Mouse (Mus musculus): ENCODE results near the gene Ociad1.

GRCm38 (mm10) chr5:73342701-73343355 lies 50.2 kb downstream of the Ociad1 start:
- TF ChIP-seq USF1 (IDR thresholded peaks at IDR 0.05; ENCODE audit: low read depth), result no peak
- TF ChIP-seq POLR2A (IDR thresholded peaks at IDR 0.05; ENCODE audit: insufficient read length, low read depth), result no peak
- TF ChIP-seq E2F4 (IDR thresholded peaks at IDR 0.05; ENCODE audit: insufficient read depth), result no peak
